Mouse (Mus musculus) testis, adult 2 months (tissue): ENCODE measurements around the gene Itga3.

Experiments used
- CTCF ChIP-seq: fragments of 200-500 bp; IDR thresholded peaks from 2 replicates; pipeline ENCODE4 v1.5.1; 2012; ENCODE audit warnings: low read depth, mild to moderate bottlenecking, inconsistent platforms, low read length, moderate library complexity; ENCODE audit not compliant: control insufficient read depth, insufficient read depth, insufficient replicate concordance
- POLR2A ChIP-seq: fragments of 200-500 bp; IDR thresholded peaks from 2 replicates; pipeline ENCODE4 v1.6.1; 2012; ENCODE audit warnings: low read depth, mild to moderate bottlenecking, inconsistent platforms, low read length, moderate library complexity; ENCODE audit not compliant: control insufficient read depth

DNA sequence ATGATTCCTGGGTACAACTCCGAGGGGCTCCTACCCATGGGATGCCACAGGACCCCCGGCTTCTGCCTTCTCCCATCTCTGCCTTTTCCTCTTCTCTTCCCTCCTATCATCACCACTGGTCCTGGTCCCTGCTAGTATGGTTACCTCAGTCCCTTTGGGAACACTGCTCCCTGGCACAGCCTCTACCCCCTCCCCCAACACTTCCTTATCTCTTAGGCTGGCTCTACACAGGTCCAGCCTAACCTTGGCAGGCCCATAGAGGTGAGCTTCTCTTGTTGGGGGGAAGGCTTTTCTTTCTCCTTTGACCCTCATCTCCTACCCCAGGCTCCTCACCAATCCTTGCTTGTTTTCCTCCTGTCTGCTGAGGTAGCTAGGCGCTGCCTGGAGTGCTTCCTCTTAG, 61.1 kb downstream of the Itga3 start:
- TF ChIP-seq CTCF (no peak), POLR2A (no peak)
